Mouse (Mus musculus) heart, embryonic 11.5 days (tissue): ENCODE data around the gene Cacna1d. TPM values are rescaled to one million over a fixed set of nuclear protein-coding genes. Genes with fewer than 3 reads are reported as not detected.

ENCODE experiments used
- ATAC-seq: fragments of 200-750 bp; cut with Nextera tagmentation; replicated peaks from 2 replicates; pipeline ENCODE4 v1.8.0; 2017; ENCODE audit warnings: moderate library complexity; ENCODE audit not compliant: insufficient number of reproducible peaks, low FRiP score, low TSS enrichment
- H3K27ac ChIP-seq: fragments of 300-500 bp; sonication (generic); 2 replicates; pipeline ENCODE4 v1.5.1; 2014; ENCODE audit warnings: mild to moderate bottlenecking, low read depth, low read length
- H3K27me3 ChIP-seq: fragments of 300-500 bp; sonication (generic); 2 replicates; pipeline ENCODE4 v1.6.1; 2014; ENCODE audit warnings: mild to moderate bottlenecking, low read length, mixed read lengths; ENCODE audit not compliant: control insufficient read depth, insufficient read depth
- H3K36me3 ChIP-seq: fragments of 300-500 bp; sonication (generic); 2 replicates; pipeline ENCODE4 v1.6.1; 2014; ENCODE audit warnings: mild to moderate bottlenecking, low read length, moderate library complexity, mixed read lengths; ENCODE audit not compliant: control insufficient read depth, insufficient read depth
- H3K4me1 ChIP-seq: fragments of 300-500 bp; sonication (generic); 2 replicates; pipeline ENCODE4 v1.6.1; 2014; ENCODE audit warnings: low read length; ENCODE audit not compliant: control insufficient read depth, insufficient read depth
- H3K4me2 ChIP-seq: fragments of 300-500 bp; sonication (generic); 2 replicates; pipeline ENCODE4 v1.6.1; 2014; ENCODE audit warnings: mild to moderate bottlenecking, moderate library complexity
- H3K4me3 ChIP-seq: fragments of 300-500 bp; sonication (generic); 2 replicates; pipeline ENCODE4 v1.5.1; 2014; ENCODE audit warnings: low read depth, low read length
- H3K9ac ChIP-seq: fragments of 300-500 bp; sonication (generic); 2 replicates; pipeline ENCODE4 v1.6.1; 2014; ENCODE audit warnings: mild to moderate bottlenecking, low read depth, low read length, moderate library complexity
- H3K9me3 ChIP-seq: fragments of 300-500 bp; sonication (generic); replicated peaks from 2 replicates; pipeline ENCODE4 v1.6.1; 2016; ENCODE audit warnings: low read length; ENCODE audit not compliant: control insufficient read depth
- WGBS: fragments of 180-500 bp; shearing (Covaris S2); extraction: QIAGEN DNeasy Blood & Tissue Kit; methylation state at CpG from one replicate; pipeline ENCODE4 v1.1.7; 2014; ENCODE audit not compliant: insufficient replicate concordance; 5-methylcytosine and 5-hydroxymethylcytosine counted together
- polyA plus RNA-seq: library from polyadenylated mRNA; unstranded; fragments of >200 nt; fragmentation: Nextera tagmentation; extraction: Ambion mirVana; gene quantifications from 2 replicates; pipeline ENCODE4 v1.2.1, GENCODE M21; 2014

Gene Cacna1d
- polyA plus RNA-seq, 1 experiment from 2014 or later = 17.5 TPM

- no peak overlapping the region for H3K27ac ChIP-seq
- H3K4me3 ChIP-seq = no peak overlapping the region
- H3K9ac ChIP-seq = no peak overlapping the region
- H3K27me3 ChIP-seq = no peaks in the 10 kb centered on the region
- WGBS = 83% methylated on average over 7 of the region's 7 CpGs
- H3K4me2 ChIP-seq = no peak overlapping the region
- no peaks in the 10 kb centered on the region for H3K36me3 ChIP-seq
- H3K4me1 ChIP-seq = 0 out of 2 replicates have a peak, but pooled peaks cover 4% of the 10 kb centered on the region
- H3K9me3 ChIP-seq = no peaks in the 10 kb centered on the region
- no peak for ATAC-seq
Observed at GRCm38 (mm10) chr14:30043356-30043940, 447.8 kb downstream of the Cacna1d start.

- no peak overlapping the region for H3K27ac ChIP-seq
- no peak overlapping the region for H3K9ac ChIP-seq
- H3K9me3 ChIP-seq = no peaks in the 10 kb centered on the region
- H3K4me1 ChIP-seq = 0 out of 2 replicates have a peak, but pooled peaks cover 4% of the 10 kb centered on the region
- no peaks in the 10 kb centered on the region for H3K27me3 ChIP-seq
- no peak overlapping the region for H3K4me3 ChIP-seq
- H3K36me3 ChIP-seq = no peaks in the 10 kb centered on the region
- ATAC-seq = no peak
- 77% methylated on average over 9 of the region's 9 CpGs for WGBS
- H3K4me2 ChIP-seq = no peak overlapping the region
Observed at GRCm38 (mm10) chr14:30041836-30042235, 449.4 kb downstream of the Cacna1d start.

DNA sequence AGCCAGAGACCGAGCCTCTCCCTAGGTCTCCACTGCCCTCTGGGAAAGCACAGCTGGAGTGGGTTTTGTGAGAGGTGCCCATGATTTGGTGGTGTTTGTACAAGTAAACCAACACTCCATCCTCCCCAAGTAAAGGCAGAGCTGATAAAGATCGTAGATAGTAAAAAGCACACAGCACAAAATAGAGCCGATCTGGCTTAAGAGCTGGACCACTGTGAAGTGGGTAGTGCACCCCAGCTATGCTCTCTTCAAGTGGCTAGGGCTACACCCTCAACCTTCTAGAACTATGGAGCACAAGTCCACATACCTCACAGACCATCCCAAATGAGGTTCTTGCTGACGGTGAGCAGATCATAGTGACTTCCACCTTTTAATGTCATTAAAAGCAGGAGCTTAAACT is 451.8 kb downstream of the Cacna1d start:
- Histone ChIP-seq H3K4me3 (no peak overlapping the region), H3K9me3 (no peaks in the 10 kb centered on the region), H3K27me3 (no peaks in the 10 kb centered on the region), H3K4me2 (no peak overlapping the region), H3K9ac (no peak overlapping the region), H3K27ac (no peak overlapping the region), H3K4me1 (no peaks in the 10 kb centered on the region), H3K36me3 (no peaks in the 10 kb centered on the region)
- WGBS = 62% methylated on average over 4 of the region's 4 CpGs
- no peak for ATAC-seq

GRCm38 (mm10) chr14:30038431-30038830 is 452.8 kb downstream of the Cacna1d start:
- ATAC-seq = no peak
- H3K36me3 ChIP-seq = no peaks in the 10 kb centered on the region
- H3K4me2 ChIP-seq = no peak overlapping the region
- no peak overlapping the region for H3K4me3 ChIP-seq
- no peak overlapping the region for H3K27ac ChIP-seq
- H3K9me3 ChIP-seq = no peaks in the 10 kb centered on the region
- H3K4me1 ChIP-seq = no peaks in the 10 kb centered on the region
- H3K9ac ChIP-seq = no peak overlapping the region
- WGBS = 87% methylated on average over 18 of the region's 18 CpGs
- H3K27me3 ChIP-seq = no peaks in the 10 kb centered on the region

- Histone ChIP-seq H3K36me3 (no peaks in the 10 kb centered on the region), H3K4me1 (no peaks in the 10 kb centered on the region), H3K9ac (no peak overlapping the region), H3K27me3 (no peaks in the 10 kb centered on the region), H3K4me2 (no peak overlapping the region), H3K9me3 (no peaks in the 10 kb centered on the region), H3K4me3 (no peak overlapping the region), H3K27ac (no peak overlapping the region)
- WGBS = 61% methylated on average over 8 of the region's 8 CpGs
- ATAC-seq = no peak
Observed at GRCm38 (mm10) chr14:30033405-30033804, 457.9 kb downstream of the Cacna1d start.

- Histone ChIP-seq H3K9ac (no peak overlapping the region), H3K36me3 (no peaks in the 10 kb centered on the region), H3K9me3 (no peaks in the 10 kb centered on the region), H3K4me3 (no peak overlapping the region), H3K27me3 (no peaks in the 10 kb centered on the region), H3K4me2 (no peak overlapping the region), H3K27ac (no peak overlapping the region), H3K4me1 (no peaks in the 10 kb centered on the region)
- WGBS = 44% methylated on average over 2 of the region's 2 CpGs
- ATAC-seq = no peak
Observed at GRCm38 (mm10) chr14:30027378-30027777, 463.9 kb downstream of the Cacna1d start.

- H3K4me3 ChIP-seq = no peak overlapping the region
- 52% methylated on average over 7 of the region's 7 CpGs for WGBS
- no peak for ATAC-seq
- no peaks in the 10 kb centered on the region for H3K9me3 ChIP-seq
- no peak overlapping the region for H3K27ac ChIP-seq
- no peaks in the 10 kb centered on the region for H3K27me3 ChIP-seq
- no peak overlapping the region for H3K4me2 ChIP-seq
- no peaks in the 10 kb centered on the region for H3K4me1 ChIP-seq
- no peak overlapping the region for H3K9ac ChIP-seq
- no peaks in the 10 kb centered on the region for H3K36me3 ChIP-seq
Observed at GRCm38 (mm10) chr14:30024387-30024786, 466.9 kb downstream of the Cacna1d start.

DNA sequence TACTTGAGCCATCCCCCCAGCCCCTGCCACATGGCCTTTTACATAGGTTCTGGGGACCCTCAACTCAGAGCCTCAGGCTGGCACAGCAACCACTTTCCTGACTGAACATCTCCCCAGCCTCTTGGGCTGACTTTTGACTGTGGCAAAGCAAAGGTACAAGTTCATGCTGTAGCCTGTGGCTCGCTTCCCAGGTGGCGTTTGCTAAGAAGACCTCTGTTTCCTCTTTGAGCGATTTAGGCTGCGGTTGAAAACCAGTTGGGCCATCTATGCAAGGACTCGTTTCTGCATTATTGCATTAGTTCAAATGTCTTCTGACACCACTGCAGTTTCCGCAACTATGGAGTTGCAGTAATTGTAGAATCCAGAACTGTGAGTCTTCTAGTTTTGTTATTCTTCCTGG is 468.8 kb downstream of the Cacna1d start:
- H3K9ac ChIP-seq = no peak overlapping the region
- ATAC-seq = no peak
- H3K4me2 ChIP-seq = no peak overlapping the region
- H3K27ac ChIP-seq = no peak overlapping the region
- no peaks in the 10 kb centered on the region for H3K36me3 ChIP-seq
- H3K9me3 ChIP-seq = no peaks in the 10 kb centered on the region
- H3K4me3 ChIP-seq = no peak overlapping the region
- H3K27me3 ChIP-seq = no peaks in the 10 kb centered on the region
- no peaks in the 10 kb centered on the region for H3K4me1 ChIP-seq
- 88% methylated on average over 6 of the region's 6 CpGs for WGBS

- H3K9ac ChIP-seq = no peak overlapping the region
- no peaks in the 10 kb centered on the region for H3K36me3 ChIP-seq
- no peaks in the 10 kb centered on the region for H3K9me3 ChIP-seq
- no peak overlapping the region for H3K27ac ChIP-seq
- no peak for ATAC-seq
- no peak overlapping the region for H3K4me2 ChIP-seq
- no peaks in the 10 kb centered on the region for H3K27me3 ChIP-seq
- WGBS = 60% methylated on average over 9 of the region's 9 CpGs
- H3K4me3 ChIP-seq = no peak overlapping the region
- no peaks in the 10 kb centered on the region for H3K4me1 ChIP-seq
Observed at GRCm38 (mm10) chr14:30019792-30020575, 471.3 kb downstream of the Cacna1d start.
